9 mouse cellular contexts compared by ENCODE assay signal in the genomic region with DNA sequence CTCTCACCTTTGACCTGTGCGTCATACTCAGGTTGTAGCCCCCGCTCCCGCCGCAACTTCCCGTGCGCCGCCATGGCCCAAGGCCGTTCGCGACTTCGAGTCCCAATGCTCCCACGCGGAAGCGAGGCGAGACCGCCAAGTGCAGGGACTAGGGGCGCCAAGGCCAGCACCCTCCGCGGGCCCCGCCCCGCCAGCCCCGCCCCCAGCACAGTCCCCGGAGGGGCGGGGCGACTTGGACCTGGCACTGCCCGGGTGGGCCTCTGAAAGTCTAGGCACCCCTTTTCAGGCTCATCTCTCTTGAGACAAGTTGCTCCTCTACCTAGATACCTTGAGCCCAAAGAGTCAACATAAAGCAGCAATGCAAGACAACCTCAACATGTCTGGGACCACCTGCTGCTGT. TPM values are rescaled to one million over a fixed set of nuclear protein-coding genes. Genes with fewer than 3 reads are reported as not detected.
DNase-seq lines count a peak whose midpoint lies in the region; ATAC-seq lines count a peak whose summit lies in the region.
"Had no signal": no experiment of that assay in that cellular context is flagged by ENCODE, and none has a peak within 500 bp of the region (broad histone marks: within the 10 kb centered on the region; RNA-seq: fewer than 3 reads in every experiment).

No protein-coding gene starts in this region.

- no peaks in the 10 kb centered on the region for H3K9me3 ChIP-seq in forebrain, embryonic 16.5 days (ENCODE audit: control insufficient read depth, low read length)
- no peaks in the 10 kb centered on the region for H3K9me3 ChIP-seq in limb, embryonic 10.5 days (replicated peaks)
- no peaks in the 10 kb centered on the region for H3K9me3 ChIP-seq in midbrain, embryonic 14.5 days (ENCODE audit: control insufficient read depth, low read length)

- no peak overlapping the region for H3K9ac ChIP-seq in forebrain, embryonic 16.5 days (replicated peaks; ENCODE audit: low read depth, low read length)
- H3K9ac ChIP-seq in midbrain, embryonic 14.5 days (replicated peaks; ENCODE audit: low read length), result no peak overlapping the region

- DNase-seq in retina, postnatal 1 day, result peak; percentile 24
- DNase-seq in retina, embryonic 14.5 days (ENCODE audit: low spot score), result no peak
- DNase-seq in limb, embryonic 10.5 days (ENCODE audit: low spot score), result no peak
- DNase-seq in midbrain, embryonic 14.5 days, result peak; percentile 1
- peak; percentile 84 for DNase-seq in thymus, postnatal 25 days
- no peak for DNase-seq in layer of hippocampus, adult 9-10 months (ENCODE audit: low spot score)
- no peak for DNase-seq in frontal cortex, postnatal 14 days (ENCODE audit: low spot score in 2 of 2)

- no peak overlapping the region for H3K27ac ChIP-seq in forebrain, embryonic 16.5 days (ENCODE audit: low read length)
- no peak overlapping the region for H3K27ac ChIP-seq in limb, embryonic 10.5 days
- no peak overlapping the region for H3K27ac ChIP-seq in midbrain, embryonic 14.5 days (replicated peaks; ENCODE audit: low read depth, low read length)

- H3K36me3 ChIP-seq in forebrain, embryonic 16.5 days (ENCODE audit: control insufficient read depth, insufficient read depth), result no peaks in the 10 kb centered on the region
- no peaks in the 10 kb centered on the region for H3K36me3 ChIP-seq in limb, embryonic 10.5 days
- no peaks in the 10 kb centered on the region for H3K36me3 ChIP-seq in midbrain, embryonic 14.5 days (ENCODE audit: control insufficient read depth, insufficient read depth, low read length)

- peak overlapping the region; percentile 11; the same call in 1 of the 2 replicates for H3K4me2 ChIP-seq in forebrain, embryonic 16.5 days (ENCODE audit: low read length)
- H3K4me2 ChIP-seq in midbrain, embryonic 14.5 days (ENCODE audit: low read length), result no peak overlapping the region; the same call in 1 of the 2 replicates

- H3K4me3 ChIP-seq in forebrain, embryonic 16.5 days (replicated peaks; ENCODE audit: low read length), result no peak overlapping the region
- H3K4me3 ChIP-seq in limb, embryonic 10.5 days, result peak overlapping the region; percentile 37
- H3K4me3 ChIP-seq in midbrain, embryonic 14.5 days (replicated peaks; ENCODE audit: low read depth, low read length), result no peak overlapping the region

- H3K27me3 ChIP-seq in forebrain, embryonic 16.5 days (replicated peaks; ENCODE audit: control insufficient read depth, insufficient read depth, low read length), result no peaks in the 10 kb centered on the region; the same call in 1 of the 2 replicates
- H3K27me3 ChIP-seq in limb, embryonic 10.5 days (ENCODE audit: low read depth, poor library complexity, severe bottlenecking), result peaks cover 55% of the 10 kb centered on the region
- no peaks in the 10 kb centered on the region for H3K27me3 ChIP-seq in midbrain, embryonic 14.5 days (ENCODE audit: control insufficient read depth, insufficient read depth, low read length)

- peaks cover 4% of the 10 kb centered on the region for H3K4me1 ChIP-seq in forebrain, embryonic 16.5 days (replicated peaks; ENCODE audit: control insufficient read depth, insufficient read depth, low read length)
- H3K4me1 ChIP-seq in limb, embryonic 10.5 days, result peaks cover 6% of the 10 kb centered on the region
- 0 out of 2 replicates have a peak, but pooled peaks cover 2% of the 10 kb centered on the region for H3K4me1 ChIP-seq in midbrain, embryonic 14.5 days (ENCODE audit: control insufficient read depth, insufficient read depth, low read length)

- 20% methylated on average over 22 of the region's 26 CpGs for WGBS in forebrain, embryonic 16.5 days
- WGBS in limb, embryonic 10.5 days, result 14% methylated on average over 26 of the region's 26 CpGs
- WGBS in midbrain, embryonic 14.5 days, result 20% methylated on average over 25 of the region's 26 CpGs

- ATAC-seq in forebrain, embryonic 16.5 days, result no peak
- no peak for ATAC-seq in midbrain, embryonic 14.5 days (ENCODE audit: low FRiP score, low TSS enrichment)

RNA-seq across cellular contexts. Expression of gene Arhgap4, which starts 10.5 kb away (rescaled TPM):
- polyA plus RNA-seq in forebrain, embryonic 16.5 days (2015; fragmentation: Nextera tagmentation; extraction: Ambion mirVana), result 2.8 and 3.1 TPM in 2 replicates
- 1.7 and 2.4 TPM in 2 replicates for polyA plus RNA-seq in limb, embryonic 10.5 days (2016; fragmentation: Nextera tagmentation; extraction: Ambion mirVana)
- 1.8 and 2.1 TPM in 2 replicates for polyA plus RNA-seq in midbrain, embryonic 14.5 days (2014; fragmentation: Nextera tagmentation; extraction: Ambion mirVana)

RNA-seq across cellular contexts. Expression of gene Naa10, which starts 10.6 kb away (rescaled TPM):
- polyA plus RNA-seq in forebrain, embryonic 16.5 days (2015; fragmentation: Nextera tagmentation; extraction: Ambion mirVana), result 101 and 103 TPM in 2 replicates
- polyA plus RNA-seq in limb, embryonic 10.5 days (2016; fragmentation: Nextera tagmentation; extraction: Ambion mirVana), result 180 and 205 TPM in 2 replicates
- polyA plus RNA-seq in midbrain, embryonic 14.5 days (2014; fragmentation: Nextera tagmentation; extraction: Ambion mirVana), result 82.2 and 89.0 TPM in 2 replicates

RNA-seq across cellular contexts. Expression of gene L1cam, which starts 15.3 kb away (rescaled TPM):
- 82.6 and 110 TPM in 2 replicates for polyA plus RNA-seq in forebrain, embryonic 16.5 days (2015; fragmentation: Nextera tagmentation; extraction: Ambion mirVana)
- 0.63 and 1.7 TPM in 2 replicates for polyA plus RNA-seq in limb, embryonic 10.5 days (2016; fragmentation: Nextera tagmentation; extraction: Ambion mirVana)
- polyA plus RNA-seq in midbrain, embryonic 14.5 days (2014; fragmentation: Nextera tagmentation; extraction: Ambion mirVana), result 84.0 and 103 TPM in 2 replicates

RNA-seq across cellular contexts. Expression of gene Avpr2, which starts 19.3 kb away (rescaled TPM):
- 0.16 and 0.24 TPM in 2 replicates for polyA plus RNA-seq in forebrain, embryonic 16.5 days (2015; fragmentation: Nextera tagmentation; extraction: Ambion mirVana)
- 0.10 TPM in 2 replicates for polyA plus RNA-seq in limb, embryonic 10.5 days (2016; fragmentation: Nextera tagmentation; extraction: Ambion mirVana)
- not detected in 2 replicates for polyA plus RNA-seq in midbrain, embryonic 14.5 days (2014; fragmentation: Nextera tagmentation; extraction: Ambion mirVana)
- polyA plus RNA-seq: cortical plate, adult 2 months had no signal

RNA-seq across cellular contexts. Expression of gene Renbp, which starts 19.5 kb away (rescaled TPM):
- 6.7 and 10.3 TPM in 2 replicates for polyA plus RNA-seq in forebrain, embryonic 16.5 days (2015; fragmentation: Nextera tagmentation; extraction: Ambion mirVana)
- 11.2 and 13.7 TPM in 2 replicates for polyA plus RNA-seq in limb, embryonic 10.5 days (2016; fragmentation: Nextera tagmentation; extraction: Ambion mirVana)
- 3.0 and 11.1 TPM in 2 replicates for polyA plus RNA-seq in midbrain, embryonic 14.5 days (2014; fragmentation: Nextera tagmentation; extraction: Ambion mirVana)

Comparison
In these comparisons a context has a peak if more than half of its experiments do, and no peak if none do; other contexts are left out.
1. DNase-seq: peak in retina, postnatal 1 day (single experiment), midbrain, embryonic 14.5 days (single experiment) and thymus, postnatal 25 days (single experiment); none in retina, embryonic 14.5 days (single experiment), limb, embryonic 10.5 days (single experiment), layer of hippocampus, adult 9-10 months (single experiment) and frontal cortex, postnatal 14 days (0 of 2).
2. RNA of gene L1cam, which starts 15.3 kb away (polyA plus RNA-seq): 82.6 to 110 TPM in forebrain, embryonic 16.5 days and 84.0 to 103 TPM in midbrain, embryonic 14.5 days; 0.63 to 1.7 TPM in limb, embryonic 10.5 days; every median in the first group is over 10 times any median in the second.